Mouse (Mus musculus) adrenal gland, adult 2 months (tissue): ENCODE measurements around the gene Sept3. TPM values are rescaled to one million over a fixed set of nuclear protein-coding genes. Genes with fewer than 3 reads are reported as not detected.
A peak's percentile ranks its signal among the peaks of the same experiment; 100 is the strongest.
"Not testable (repeated sequence)": the region's sequence is repeated elsewhere in the genome, so short reads cannot be mapped to it uniquely, and the experiment has no call there.

Source experiments
- DNase-seq: peaks from one replicate; pipeline ENCODE4 v3.0.0; 2021
- long read RNA-seq: library from polyadenylated mRNA; stranded (forward); transcript quantifications from one replicate; pipeline ENCODE4 v2.0.0, GENCODE M21; 2021
- polyA plus RNA-seq: library from polyadenylated mRNA; depleted of rRNA; stranded (reverse); fragments of >200 nt; gene quantifications from 2 replicates; pipeline ENCODE4 v1.2.3, GENCODE M21; 2012; rRNA removed
- total RNA-seq, 2 experiments: library from RNA; stranded (reverse); gene quantifications; 2 replicates each; pipeline ENCODE4 v1.2.3; 2021

Gene Sept3
- 1 to 10 TPM; 2.9 to 4.7 TPM for total RNA-seq
- 2.1 and 2.9 TPM in 2 replicates for polyA plus RNA-seq
- long read RNA-seq, result 0 reads

DNA sequence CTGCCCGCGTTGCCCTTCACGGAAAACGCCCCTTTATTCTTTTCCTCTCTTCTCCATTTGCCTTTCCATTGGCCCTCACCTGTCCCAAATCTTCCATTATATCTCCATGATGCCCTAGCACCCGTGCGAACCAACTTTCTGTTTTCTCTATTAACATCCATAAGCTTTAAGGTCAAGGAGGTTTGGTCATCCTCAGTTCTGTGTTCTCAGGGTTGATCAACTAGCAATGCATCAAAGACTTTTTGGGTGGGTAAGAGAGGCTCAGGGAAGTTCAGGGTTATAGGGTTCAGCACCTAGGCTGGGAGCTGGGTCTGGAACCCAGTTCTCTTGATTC, at the start of gene Sept3:
Sept3 (plus strand) TSS at position 301 of the 334 bp plus-strand sequence.
- DNase-seq, result no peak

DNA sequence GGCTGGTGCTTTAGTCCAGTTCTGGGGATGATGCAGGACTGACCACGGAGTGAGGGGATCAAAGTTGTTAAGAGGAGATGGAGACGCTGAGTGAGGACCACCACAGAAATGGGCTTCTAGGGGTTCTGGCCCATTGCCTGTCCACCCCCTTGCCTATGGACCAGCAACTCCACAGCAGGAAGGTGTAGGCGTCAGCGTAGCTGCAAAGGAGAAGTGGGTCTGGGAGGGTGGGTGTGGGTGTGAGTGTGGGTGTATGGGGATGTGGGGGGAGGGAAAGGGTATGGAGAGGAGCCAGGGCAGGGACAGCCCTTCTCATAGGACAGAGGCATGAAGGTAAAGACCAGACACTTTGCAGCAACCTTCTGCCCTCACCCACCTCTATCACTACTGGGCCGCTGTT, 48.9 kb upstream of the Sept3 start:
- DNase-seq, result no peak

DNA sequence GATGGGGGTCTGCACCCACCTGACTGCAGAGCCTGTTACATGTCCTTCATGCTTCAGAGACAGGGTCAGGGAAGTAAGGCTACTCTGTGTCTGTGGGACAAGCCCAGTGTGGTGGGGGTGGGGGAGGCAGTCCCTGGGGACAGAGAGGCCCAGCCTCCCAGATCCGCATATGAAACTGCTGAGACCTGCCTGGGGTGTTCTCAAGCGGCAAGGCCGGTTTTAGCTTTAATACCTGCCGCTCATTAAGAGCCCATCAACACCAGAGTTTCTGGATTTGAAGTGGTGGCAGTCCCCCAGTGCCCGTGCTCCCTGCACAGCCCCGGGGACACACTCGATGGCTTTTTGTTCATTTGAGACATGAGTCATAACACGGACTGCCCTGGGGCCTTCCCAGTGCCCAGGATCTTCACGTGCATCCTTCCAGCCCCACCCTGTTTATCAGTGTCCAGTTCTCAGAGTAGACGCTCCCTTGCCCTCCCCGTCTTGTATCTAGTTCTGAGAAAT, 45.1 kb upstream of the Sept3 start:
- DNase-seq, result no peak

DNA sequence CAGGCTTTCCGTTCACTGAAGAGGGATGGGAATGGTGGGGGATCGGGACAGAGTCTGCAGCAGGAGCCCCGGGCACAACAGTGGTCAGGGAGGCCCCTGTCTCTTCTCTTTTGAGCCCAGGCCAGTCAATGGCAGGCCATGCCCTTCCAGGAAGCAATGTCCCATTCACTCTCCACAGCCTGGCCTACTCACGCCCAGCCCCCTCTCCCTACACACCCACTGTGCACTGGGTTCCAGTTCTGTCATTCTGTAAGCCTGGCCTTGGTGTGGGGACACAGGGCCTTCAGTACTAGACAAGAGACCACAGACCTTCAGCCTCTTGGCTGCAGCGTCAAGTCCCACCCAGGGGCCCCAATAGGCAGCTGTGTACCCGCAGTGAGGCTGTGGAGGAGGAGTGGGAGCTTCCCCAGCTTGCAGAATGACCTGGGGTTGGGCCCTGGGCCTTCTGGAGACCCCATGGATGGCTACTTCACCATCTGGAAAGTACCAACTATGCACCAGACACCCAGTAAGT, 44.5 kb upstream of the Sept3 start:
- no peak for DNase-seq

DNA sequence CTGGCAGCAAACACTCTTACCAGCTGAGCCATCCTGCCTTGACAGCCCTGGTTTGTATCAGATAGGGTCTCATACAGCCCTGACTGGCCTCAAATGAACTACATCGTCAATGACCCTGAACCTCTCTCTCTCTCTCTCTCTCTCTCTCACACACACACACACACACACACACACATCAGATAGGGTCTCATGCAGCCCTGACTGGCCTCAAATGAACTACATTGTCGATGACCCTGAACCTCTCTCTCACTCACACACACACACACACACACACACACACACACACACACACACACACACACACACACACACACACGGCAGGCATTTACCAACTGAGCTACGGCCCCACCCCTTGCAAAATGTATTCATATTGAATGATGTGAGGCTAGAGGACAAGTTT, 43.6 kb upstream of the Sept3 start:
- no peak for DNase-seq

DNA sequence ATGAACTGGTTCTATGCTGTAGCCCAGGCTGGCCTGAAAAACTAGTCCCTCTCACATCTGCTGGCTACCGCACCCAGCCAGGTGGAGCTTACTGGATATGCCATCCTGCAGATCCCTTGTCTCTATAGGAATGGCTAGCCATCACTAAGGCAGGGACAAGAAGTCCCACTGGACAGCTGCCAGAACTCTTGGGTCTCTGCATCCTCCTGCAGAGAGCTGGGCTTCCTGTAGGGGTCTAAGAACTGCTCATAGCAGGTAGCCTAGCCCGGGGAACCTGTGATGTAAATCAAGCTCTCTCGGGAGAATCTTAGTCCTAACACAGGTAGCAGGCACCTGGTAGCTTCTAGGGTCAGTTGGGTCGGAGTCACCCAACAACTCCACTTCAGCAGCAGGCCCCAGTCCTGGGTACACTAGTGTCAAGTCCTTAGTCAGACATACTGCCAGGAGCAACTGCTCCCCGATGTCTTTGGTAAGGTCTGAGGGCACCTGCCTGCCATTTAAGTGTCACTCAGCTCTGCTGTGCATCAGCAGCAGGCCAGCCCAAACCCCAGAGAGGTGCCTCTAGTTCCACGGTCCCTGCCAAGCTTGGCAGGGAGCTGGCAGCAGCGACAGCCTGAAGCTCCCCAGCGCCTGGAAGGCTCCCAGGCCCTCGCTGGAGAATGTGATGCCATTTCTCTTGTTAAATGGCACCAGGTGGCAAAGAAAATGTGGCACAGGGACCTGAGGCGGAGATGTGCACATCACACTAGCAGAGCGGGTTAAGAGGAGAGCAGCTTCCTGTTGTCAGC, 42.9 kb upstream of the Sept3 start:
- DNase-seq, result no peak

DNA sequence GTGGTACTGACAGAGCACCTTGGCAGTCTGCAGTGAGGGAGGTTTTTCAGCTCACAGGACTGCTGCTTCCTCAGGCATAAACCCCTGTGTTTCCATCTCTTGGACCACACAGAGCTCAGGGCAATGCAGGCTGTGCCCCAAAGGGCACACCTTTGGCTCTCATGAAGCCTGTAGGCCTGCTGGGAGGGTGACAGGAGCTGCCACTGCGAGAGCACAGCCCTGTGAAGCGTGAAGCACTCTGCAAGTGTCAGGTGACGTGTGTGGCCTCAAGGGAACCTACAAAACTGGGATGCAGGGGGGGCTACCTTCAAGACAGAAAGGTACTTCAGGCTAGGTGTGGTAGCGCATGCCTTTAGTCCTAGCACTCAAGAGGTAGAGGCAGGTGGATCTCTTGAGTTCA, 42.0 kb upstream of the Sept3 start:
- DNase-seq, result no peak

DNA sequence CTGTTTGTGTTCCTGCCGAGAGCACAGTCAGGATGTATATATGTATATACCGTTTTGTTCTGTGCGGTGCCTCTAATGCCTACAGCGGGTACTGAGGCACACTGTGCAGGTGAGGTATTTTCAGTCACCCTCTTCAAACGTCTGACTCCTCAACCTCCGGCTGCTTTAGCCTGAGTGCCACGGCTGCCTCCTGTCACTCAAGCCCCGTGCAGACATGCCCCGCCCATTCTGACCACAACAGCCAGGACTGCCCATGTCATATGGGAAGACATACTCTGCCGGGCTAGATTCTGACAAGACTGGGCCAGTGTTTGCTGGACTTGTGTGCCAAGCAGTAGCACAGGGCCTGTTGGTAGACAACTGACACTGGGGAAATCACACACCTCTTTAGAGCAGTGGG, 39.0 kb upstream of the Sept3 start:
- DNase-seq, result no peak

DNA sequence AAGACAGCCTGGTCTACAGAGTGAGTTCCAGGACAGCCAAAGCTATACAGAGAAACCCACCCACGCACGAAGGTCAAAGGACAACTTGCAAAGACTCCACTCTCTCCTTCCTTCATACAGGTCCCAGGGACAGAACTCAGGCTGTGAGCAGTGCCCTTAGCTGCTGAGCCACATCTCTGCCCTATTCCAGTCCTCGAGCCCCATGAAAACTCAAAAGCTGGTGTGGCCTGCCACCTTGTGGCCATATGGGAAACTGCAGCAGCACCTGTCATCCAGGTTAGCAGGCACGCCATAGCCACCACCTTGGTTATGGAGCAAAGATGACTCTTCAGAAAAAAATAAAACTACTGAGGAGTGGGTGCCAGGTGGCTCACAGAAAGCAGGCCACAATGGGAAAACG, 38.1 kb upstream of the Sept3 start:
- peak; percentile 79 for DNase-seq

DNA sequence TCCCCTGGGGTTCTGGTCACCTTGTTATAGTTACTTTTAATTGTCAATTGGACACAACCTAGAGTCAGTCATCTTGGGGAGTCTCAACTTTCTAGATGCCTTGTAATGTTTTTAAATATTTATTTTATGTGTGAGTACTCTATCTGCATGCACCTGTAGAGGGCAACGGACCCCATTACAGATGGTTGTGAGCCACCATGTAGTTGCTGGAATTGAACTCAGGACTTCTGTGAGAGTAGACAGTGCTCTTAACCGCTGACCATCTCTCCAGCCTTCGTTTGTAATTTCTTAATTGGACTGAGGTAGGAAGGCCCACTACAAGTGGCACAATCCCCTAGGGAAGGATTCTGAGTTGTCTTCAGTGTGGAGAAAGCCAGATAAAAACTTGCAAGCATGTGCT, 31.4 kb upstream of the Sept3 start:
- DNase-seq, result no peak

DNA sequence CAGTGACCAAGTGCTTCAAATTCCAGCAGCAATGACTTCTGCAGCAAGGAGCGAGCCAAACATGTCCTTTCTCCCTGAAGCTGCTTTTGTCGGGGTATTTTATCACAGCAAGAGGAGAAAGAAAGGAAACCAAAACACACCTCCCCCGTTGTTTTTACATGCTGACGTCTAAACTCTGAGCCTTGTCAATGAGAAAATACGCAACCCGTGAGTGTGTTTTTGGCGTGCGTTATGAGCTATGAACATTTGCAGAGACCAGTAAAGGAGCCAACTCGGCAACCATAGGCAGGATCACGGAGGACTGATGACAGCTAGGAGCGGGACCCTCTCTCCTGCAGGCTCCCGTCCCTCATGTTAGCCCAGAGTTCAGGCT, 31.0 kb upstream of the Sept3 start:
- no peak for DNase-seq

DNA sequence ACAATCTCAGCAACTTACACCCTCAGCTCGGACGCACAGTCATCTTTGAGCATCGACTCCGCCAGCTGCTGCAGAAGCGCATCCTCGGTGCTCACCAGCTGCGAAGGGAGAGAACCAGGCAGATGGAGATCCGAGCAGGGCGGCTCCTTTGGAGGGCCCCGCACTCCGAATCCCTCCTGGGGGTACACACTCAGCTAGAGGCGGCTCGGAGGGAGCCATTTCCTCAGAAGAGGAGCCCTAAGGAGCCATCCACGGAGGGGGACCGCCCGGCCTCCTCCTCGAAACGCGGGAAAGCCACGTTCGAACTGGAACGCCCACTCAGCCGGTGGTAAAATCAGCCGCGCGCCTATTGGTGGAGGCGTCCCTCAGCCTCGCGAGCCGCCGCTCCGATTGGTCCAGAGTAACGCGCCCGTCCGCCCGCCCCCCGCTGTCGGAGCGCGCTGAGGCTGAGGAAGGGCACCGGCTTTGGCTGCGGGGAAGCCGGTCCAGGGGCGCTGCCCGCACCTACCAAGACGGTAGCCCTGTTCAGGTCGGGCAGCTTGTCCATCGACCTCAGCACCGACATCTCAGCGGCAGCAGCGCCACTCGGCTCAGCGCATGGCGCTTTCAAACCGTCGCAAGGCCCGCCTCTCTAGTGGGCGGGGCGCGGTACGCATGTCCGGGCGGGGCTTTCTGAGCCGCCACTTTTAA, 30.4 kb upstream of the Sept3 start, which contains the start of gene Cenpm:
Cenpm (minus strand) TSS at position 634 of the 690 bp plus-strand sequence.
- peak; percentile 95 for DNase-seq

DNA sequence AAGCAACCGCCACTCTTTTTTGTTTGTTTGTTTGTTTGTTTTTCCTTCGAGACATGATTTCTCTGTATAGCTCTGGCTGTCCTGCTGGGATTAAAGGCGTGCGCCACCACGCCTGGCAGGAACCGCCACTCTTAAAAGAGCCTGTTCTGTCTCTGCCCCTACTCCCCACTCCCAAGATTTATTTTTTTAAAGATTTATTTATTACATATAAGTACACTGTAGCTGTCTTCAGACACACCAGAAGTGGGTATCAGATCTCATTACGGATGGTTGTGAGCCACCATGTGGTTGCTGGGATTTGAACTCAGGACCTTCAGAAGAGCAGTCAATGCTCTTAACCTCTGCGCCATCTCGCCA, 29.9 kb upstream of the Sept3 start:
- not testable (repeated sequence) for DNase-seq

DNA sequence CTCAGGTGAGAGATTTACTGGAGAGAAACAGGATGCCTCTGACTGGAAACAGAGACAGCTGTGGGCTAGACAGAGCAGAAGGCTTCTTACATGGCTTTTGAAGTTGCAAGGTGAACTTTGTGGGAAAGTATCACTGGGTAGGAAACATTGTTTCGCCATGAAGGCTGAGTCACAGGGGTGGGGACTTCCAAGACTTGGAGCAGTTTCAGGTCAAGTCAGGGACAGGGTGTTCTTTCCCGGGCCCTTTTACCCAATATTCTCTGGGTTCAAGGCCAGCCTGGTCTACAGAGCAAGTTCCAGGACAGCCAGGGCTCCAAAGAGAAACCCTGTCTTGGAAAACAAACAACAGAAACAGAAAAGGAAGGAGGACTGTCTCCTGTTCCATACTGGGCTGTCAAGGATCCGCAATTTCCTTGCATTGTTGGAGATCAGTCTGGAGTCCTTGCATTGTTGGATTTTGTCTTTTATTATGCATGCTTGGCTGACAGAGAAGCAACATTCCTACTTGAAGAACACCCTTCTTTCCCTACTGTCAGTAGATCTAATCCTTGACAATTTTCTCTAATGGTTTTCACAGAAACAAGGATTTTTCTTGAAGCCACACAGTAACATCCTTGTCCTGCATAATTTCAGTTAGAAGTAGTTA, 27.4 kb upstream of the Sept3 start:
- peak; percentile 85 for DNase-seq

DNA sequence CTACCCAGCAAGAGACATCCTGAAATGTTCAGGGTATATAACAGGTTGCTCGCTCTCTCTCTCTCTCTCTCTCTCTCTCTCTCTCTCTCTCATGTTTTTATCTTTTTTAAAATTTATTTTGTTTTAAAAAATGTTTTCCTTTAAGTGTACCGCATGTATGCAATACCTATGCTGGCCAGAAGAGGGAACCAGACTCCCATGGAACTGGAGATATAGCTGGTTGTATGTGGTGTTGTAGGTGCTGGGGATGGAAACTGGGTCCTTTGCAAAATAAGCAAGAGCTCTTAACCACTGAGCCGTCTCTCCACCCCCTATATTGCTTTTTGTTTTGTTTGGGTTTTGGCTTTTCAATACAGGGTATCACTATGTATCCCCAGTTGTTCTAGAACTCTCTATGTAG, 23.1 kb upstream of the Sept3 start:
- no peak for DNase-seq

DNA sequence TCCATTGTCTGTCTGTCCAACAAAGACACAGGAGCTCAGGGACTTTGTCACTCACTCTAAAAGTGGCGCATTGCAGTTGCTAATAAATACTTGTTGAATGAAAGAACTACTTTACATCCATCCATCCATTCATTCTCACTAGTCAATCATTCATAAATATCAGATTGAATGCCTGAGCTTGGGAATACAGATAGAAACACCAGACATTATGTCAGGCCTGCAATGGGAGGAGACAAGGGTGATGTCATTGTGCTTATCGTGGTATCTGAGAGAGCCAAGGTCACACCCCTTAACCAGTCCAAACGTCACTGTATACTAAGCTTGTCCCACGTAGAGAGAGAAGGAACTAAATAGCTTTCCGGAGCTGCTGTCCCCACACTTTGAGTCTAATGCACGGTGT, 22.6 kb upstream of the Sept3 start, which contains the start of gene 1500009C09Rik:
1500009C09Rik (plus strand) TSS at position 301 of the 400 bp plus-strand sequence.
- DNase-seq, result no peak

DNA sequence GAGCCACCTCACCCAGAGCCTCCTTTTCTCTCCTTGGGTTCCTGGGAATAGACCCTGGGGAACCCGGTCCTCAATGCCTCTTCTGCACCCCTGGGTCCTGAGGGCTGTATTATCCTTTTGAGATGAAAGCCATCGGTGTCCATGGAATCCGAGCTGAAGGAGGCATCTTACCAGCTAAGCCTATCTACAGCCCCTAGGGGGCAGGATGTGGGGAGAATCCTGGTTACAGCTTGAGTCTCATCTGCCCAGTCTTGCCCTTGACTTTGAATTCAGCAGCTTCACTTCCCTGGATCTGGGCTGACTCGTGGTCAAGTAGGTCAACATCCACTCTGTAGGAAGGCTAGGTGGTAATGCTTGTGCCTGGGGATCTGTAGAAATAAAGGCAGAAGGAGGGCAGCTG, 19.4 kb upstream of the Sept3 start:
- no peak for DNase-seq

DNA sequence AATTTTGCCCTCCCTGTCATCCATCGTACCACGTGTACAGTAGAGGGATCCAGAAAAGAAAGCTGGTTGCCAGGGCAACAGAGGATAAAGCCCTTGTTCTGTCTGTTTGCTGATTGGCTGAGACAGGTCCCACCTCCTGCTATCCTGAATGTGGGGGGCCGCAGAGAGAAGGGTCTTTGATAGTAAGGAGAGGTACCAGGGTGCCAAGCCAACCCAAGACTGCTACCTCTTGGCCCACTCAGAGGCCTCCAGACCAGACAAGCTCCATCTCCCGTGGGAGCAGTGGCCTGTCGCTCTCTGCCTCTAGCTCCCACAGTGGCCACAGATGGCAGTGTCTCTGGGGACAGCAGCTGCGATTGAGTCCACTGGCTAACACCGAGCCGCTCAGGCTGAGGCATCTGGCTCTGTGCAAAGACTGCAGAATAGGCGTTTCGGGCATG, 18.7 kb upstream of the Sept3 start:
- DNase-seq, result no peak

DNA sequence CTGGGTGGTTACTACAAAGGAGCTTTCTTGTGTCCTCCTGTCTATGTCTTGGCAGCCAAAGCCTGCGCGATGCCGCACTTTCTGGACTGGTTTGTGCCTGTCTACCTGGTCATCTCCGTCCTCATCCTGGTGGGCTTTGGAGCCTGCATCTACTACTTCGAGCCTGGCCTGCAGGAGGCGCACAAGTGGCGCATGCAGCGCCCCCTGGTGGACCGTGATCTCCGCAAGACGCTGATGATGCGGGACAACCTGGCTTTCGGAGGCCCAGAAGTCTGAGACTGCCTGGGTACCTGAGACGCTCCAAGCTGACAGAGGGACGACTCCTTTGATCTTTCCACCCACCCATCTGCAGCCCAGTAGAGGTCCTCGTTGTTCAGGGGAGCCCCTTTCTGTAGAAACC, 15.2 kb upstream of the Sept3 start:
- DNase-seq, result peak; percentile 41

DNA sequence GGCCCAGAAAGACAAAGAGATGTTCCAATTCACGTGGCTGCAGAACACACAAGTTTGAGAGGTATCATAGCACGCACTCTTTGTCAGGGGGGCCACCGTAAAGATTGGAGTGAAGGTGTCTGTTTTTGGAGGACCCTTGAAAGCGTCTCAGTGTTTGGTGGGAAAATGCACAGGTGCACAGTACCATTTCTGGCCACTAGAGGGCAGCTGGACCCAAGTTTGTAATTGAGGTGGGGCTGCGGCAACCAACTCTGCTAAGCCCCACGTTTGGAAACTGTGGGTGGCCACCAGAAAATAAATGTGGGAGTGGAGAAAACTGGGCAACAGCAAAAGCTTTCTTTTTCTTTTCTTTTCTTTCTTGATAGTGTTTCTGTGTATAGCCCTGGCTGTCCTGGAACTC, 8.3 kb upstream of the Sept3 start:
- DNase-seq, result peak; percentile 36

DNA sequence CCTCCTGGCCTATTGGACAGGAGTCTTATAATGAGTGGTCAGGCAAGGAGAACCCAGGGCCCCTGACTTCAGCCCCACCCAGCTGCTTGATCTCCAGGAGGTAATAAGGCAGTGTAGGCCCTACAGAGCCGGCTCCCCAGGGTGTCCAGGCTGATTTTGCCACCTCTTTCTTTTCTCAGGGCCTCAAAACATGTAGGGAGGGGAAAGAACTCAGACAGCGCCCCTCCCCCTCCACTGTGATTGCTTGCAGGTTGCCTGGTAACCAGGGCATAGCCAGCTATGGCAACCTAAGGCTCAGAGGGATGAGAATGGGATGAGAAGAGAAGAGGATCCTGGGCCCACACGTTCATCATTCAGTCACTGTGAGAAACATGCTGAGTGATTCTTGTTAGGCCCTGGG, 6.5 kb upstream of the Sept3 start:
- no peak for DNase-seq

DNA sequence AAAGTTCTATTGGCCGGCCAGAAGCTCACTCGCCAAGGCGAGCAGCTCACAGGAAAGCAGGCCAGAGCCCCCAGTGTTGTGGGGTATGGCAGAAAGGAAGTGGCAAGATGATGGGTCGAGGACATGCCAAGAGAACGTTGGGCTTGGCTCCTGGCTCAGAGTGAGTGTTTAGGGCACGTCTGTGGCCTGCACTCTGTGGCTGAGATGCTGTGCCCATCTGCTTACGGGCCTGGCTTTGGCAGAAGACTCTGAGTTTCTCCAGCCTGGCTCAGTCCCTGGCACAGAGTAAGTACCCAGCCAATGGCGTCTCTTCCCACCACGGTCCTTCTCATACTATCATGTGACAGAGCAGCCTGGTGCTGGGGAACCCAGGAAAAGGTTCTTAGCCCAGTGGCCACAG, 5.9 kb upstream of the Sept3 start:
- no peak for DNase-seq

DNA sequence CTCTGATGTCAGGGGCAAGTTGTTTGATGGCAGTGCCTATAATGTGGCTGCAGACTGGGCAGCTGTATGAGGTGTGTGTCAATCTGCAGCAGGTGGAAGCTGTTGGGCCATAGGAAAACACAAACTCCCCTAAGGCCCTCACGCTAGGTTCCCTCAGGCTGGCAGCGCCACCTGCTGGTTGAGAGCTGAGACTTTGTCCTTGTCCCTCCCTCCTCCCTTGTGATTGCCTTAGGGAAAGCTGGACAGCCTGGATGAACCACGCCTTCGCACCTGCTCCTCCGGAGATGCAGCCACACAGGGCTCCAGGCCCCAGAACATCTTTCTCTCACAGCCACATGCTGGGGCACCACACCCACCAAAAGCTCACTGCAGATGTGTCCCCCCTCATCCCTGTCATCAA, 3.5 kb upstream of the Sept3 start:
- DNase-seq, result peak; percentile 68
